In the genomic region with DNA sequence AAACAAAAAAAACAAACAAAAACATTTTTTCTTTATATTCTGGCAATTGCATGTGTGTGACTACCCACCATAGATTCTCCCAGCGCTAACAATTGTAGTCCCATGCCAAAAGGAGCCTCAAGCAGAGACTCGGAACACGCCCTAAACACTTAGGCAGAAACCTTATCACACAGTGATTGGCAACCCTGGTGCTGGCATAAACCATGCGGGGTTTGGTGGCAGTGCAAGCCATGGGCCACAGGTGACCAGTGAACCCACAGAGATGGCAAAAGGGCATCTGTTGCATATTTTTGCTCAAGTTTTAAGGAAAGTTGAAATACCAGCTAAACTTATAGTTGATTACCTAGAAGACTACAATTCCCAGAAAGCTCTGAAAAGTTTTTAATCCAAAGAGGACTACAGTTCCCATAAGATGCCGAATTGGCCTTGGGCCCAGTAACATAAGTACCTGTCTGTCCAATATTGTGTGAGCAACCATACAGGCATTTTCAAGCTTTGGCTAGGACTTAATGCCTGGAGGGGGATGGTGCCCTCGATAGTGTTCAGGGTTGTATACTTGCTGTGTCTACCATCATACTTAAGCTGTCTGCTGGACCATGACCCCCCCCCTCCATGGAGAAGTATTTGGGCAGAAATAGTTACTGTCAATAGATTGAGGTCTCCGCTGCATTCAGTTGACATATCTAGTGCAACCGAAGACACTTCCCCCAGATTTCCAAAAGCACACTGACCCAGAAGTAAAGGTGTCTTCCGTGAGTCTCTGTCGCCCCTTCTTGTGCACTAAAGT, we compare ENCODE assay signal across 8 mouse cellular contexts. TPM values are rescaled to one million over a fixed set of nuclear protein-coding genes. Genes with fewer than 3 reads are reported as not detected.
DNase-seq lines count a peak whose midpoint lies in the region; ATAC-seq and TF ChIP-seq lines count a peak whose summit lies in the region.

No protein-coding gene starts in this region.

- peaks cover 30% of the 10 kb centered on the region for H3K4me1 ChIP-seq in embryonic facial prominence, embryonic 15.5 days
- peaks cover 38% of the 10 kb centered on the region for H3K4me1 ChIP-seq in hindbrain, embryonic 14.5 days (replicated peaks; ENCODE audit: control insufficient read depth, insufficient read depth, low read length)
- peaks cover 30% of the 10 kb centered on the region for H3K4me1 ChIP-seq in limb, embryonic 14.5 days (ENCODE audit: control insufficient read depth, insufficient read depth, low read length)
- peaks cover 56% of the 10 kb centered on the region for H3K4me1 ChIP-seq in midbrain, embryonic 15.5 days

- peak overlapping the region; percentile 90 for H3K9ac ChIP-seq in embryonic facial prominence, embryonic 15.5 days
- H3K9ac ChIP-seq in hindbrain, embryonic 14.5 days: peak overlapping the region; percentile 98
- H3K9ac ChIP-seq in limb, embryonic 14.5 days (ENCODE audit: low read depth, low read length, severe bottlenecking): peak overlapping the region; percentile 91
- H3K9ac ChIP-seq in midbrain, embryonic 15.5 days: peak overlapping the region; percentile 97

- ATAC-seq in embryonic facial prominence, embryonic 15.5 days (ENCODE audit: insufficient number of reproducible peaks, low FRiP score, low TSS enrichment, low read depth): no peak
- no peak for ATAC-seq in hindbrain, embryonic 14.5 days (ENCODE audit: low FRiP score)
- no peak for ATAC-seq in limb, embryonic 14.5 days (ENCODE audit: low FRiP score, low read depth)
- no peak for ATAC-seq in midbrain, embryonic 15.5 days (replicated peaks)

- no peaks in the 10 kb centered on the region for H3K9me3 ChIP-seq in embryonic facial prominence, embryonic 15.5 days (replicated peaks)
- H3K9me3 ChIP-seq in hindbrain, embryonic 14.5 days (ENCODE audit: control insufficient read depth, low read length): no peaks in the 10 kb centered on the region
- H3K9me3 ChIP-seq in limb, embryonic 14.5 days (ENCODE audit: control insufficient read depth, low read length): no peaks in the 10 kb centered on the region
- H3K9me3 ChIP-seq in midbrain, embryonic 15.5 days: no peaks in the 10 kb centered on the region

- 13% methylated on average over 10 of the region's 10 CpGs for WGBS in embryonic facial prominence, embryonic 15.5 days
- 18% methylated on average over 10 of the region's 10 CpGs for WGBS in hindbrain, embryonic 14.5 days
- WGBS in limb, embryonic 14.5 days: 22% methylated on average over 10 of the region's 10 CpGs
- WGBS in midbrain, embryonic 15.5 days: 21% methylated on average over 10 of the region's 10 CpGs

- no peaks in the 10 kb centered on the region for H3K27me3 ChIP-seq in embryonic facial prominence, embryonic 15.5 days
- H3K27me3 ChIP-seq in hindbrain, embryonic 14.5 days (ENCODE audit: control insufficient read depth, insufficient read depth, low read length): no peaks in the 10 kb centered on the region
- no peaks in the 10 kb centered on the region for H3K27me3 ChIP-seq in limb, embryonic 14.5 days (ENCODE audit: control insufficient read depth, insufficient read depth, low read length)
- H3K27me3 ChIP-seq in midbrain, embryonic 15.5 days (replicated peaks): no peaks in the 10 kb centered on the region

- H3K4me2 ChIP-seq in embryonic facial prominence, embryonic 15.5 days (replicated peaks): peak overlapping the region; percentile 70
- H3K4me2 ChIP-seq in hindbrain, embryonic 14.5 days (replicated peaks): peak overlapping the region; percentile 93
- H3K4me2 ChIP-seq in limb, embryonic 14.5 days (replicated peaks; ENCODE audit: low read depth, low read length, severe bottlenecking): peak overlapping the region; percentile 84
- peak overlapping the region; percentile 91 for H3K4me2 ChIP-seq in midbrain, embryonic 15.5 days

- DNase-seq in 416B (ENCODE audit: low read depth) (peak; percentile 72), MN1 (ENCODE audit: low spot score) (peak; percentile 65)
- DNase-seq in hindbrain, embryonic 14.5 days (ENCODE audit: low spot score): peak; percentile 36
- DNase-seq in limb, embryonic 14.5 days (ENCODE audit: low spot score): peak; percentile 85
- DNase-seq in ovary, postnatal 36 days (ENCODE audit: low spot score): no peak
- no peak for DNase-seq in adrenal gland, adult 8-10 months

- peak overlapping the region; percentile 85 for H3K4me3 ChIP-seq in embryonic facial prominence, embryonic 15.5 days (replicated peaks)
- peak overlapping the region; percentile 93 for H3K4me3 ChIP-seq in hindbrain, embryonic 14.5 days (replicated peaks; ENCODE audit: low read length)
- H3K4me3 ChIP-seq in limb, embryonic 14.5 days (replicated peaks; ENCODE audit: low read length): peak overlapping the region; percentile 87
- H3K4me3 ChIP-seq in midbrain, embryonic 15.5 days: peak overlapping the region; percentile 93

- no peak for TF ChIP-seq POLR2A in limb, embryonic 14.5 days (IDR thresholded peaks at IDR 0.05; ENCODE audit: borderline replicate concordance, extremely low read depth, insufficient read depth, insufficient read length)

- H3K27ac ChIP-seq in embryonic facial prominence, embryonic 15.5 days (replicated peaks): peak overlapping the region; percentile 97
- H3K27ac ChIP-seq in hindbrain, embryonic 14.5 days: peak overlapping the region; percentile 97
- peak overlapping the region; percentile 94 for H3K27ac ChIP-seq in limb, embryonic 14.5 days (replicated peaks; ENCODE audit: low read depth, low read length)
- H3K27ac ChIP-seq in midbrain, embryonic 15.5 days: peak overlapping the region; percentile 97

- peaks cover 16% of the 10 kb centered on the region for H3K36me3 ChIP-seq in embryonic facial prominence, embryonic 15.5 days
- H3K36me3 ChIP-seq in hindbrain, embryonic 14.5 days (replicated peaks; ENCODE audit: control insufficient read depth, insufficient read depth): peaks cover 26% of the 10 kb centered on the region
- H3K36me3 ChIP-seq in limb, embryonic 14.5 days (ENCODE audit: control insufficient read depth, insufficient read depth, low read length): peaks cover 19% of the 10 kb centered on the region
- H3K36me3 ChIP-seq in midbrain, embryonic 15.5 days (replicated peaks): 0 out of 2 replicates have a peak, but pooled peaks cover 3% of the 10 kb centered on the region

RNA-seq across cellular contexts. Expression of a gene that starts 0.5 kb away (rescaled TPM):
- 6.7 and 7.3 TPM in 2 replicates for polyA plus RNA-seq in embryonic facial prominence, embryonic 15.5 days (2015; fragmentation: Nextera tagmentation; extraction: Ambion mirVana)
- 1.2 and 1.8 TPM in 2 replicates for polyA plus RNA-seq in hindbrain, embryonic 14.5 days (2014; fragmentation: Nextera tagmentation; extraction: Ambion mirVana)
- 4.7 and 5.1 TPM in 2 replicates for polyA plus RNA-seq in limb, embryonic 14.5 days (2012; rRNA removed)
- 3.9 and 4.9 TPM in 2 replicates for polyA plus RNA-seq in limb, embryonic 14.5 days (2014; fragmentation: Nextera tagmentation; extraction: Ambion mirVana)
- 2.1 and 3.1 TPM in 2 replicates for polyA plus RNA-seq in midbrain, embryonic 15.5 days (2015; fragmentation: Nextera tagmentation; extraction: Ambion mirVana)
- total RNA-seq in adrenal gland, adult 8-10 months (2022): 100 to 1,000 TPM in 3 of 4 experiments, 10 to 100 TPM in 1; 86.8 to 164 (median 129) TPM

RNA-seq across cellular contexts. Expression of a gene that starts 0.7 kb away (rescaled TPM):
- 86.8 and 92.7 TPM in 2 replicates for polyA plus RNA-seq in embryonic facial prominence, embryonic 15.5 days (2015; fragmentation: Nextera tagmentation; extraction: Ambion mirVana)
- polyA plus RNA-seq in hindbrain, embryonic 14.5 days (2014; fragmentation: Nextera tagmentation; extraction: Ambion mirVana): 72.6 and 82.1 TPM in 2 replicates
- polyA plus RNA-seq in limb, embryonic 14.5 days (2012; rRNA removed): 232 and 297 TPM in 2 replicates
- 72.8 and 80.6 TPM in 2 replicates for polyA plus RNA-seq in limb, embryonic 14.5 days (2014; fragmentation: Nextera tagmentation; extraction: Ambion mirVana)
- polyA plus RNA-seq in midbrain, embryonic 15.5 days (2015; fragmentation: Nextera tagmentation; extraction: Ambion mirVana): 113 and 119 TPM in 2 replicates
- 100 to 1,000 TPM; 148 to 179 (median 173) TPM for total RNA-seq in adrenal gland, adult 8-10 months (2022)

RNA-seq across cellular contexts. Expression of a gene that starts 15.7 kb away (rescaled TPM):
- polyA plus RNA-seq in embryonic facial prominence, embryonic 15.5 days (2015; fragmentation: Nextera tagmentation; extraction: Ambion mirVana): not detected in 2 replicates
- polyA plus RNA-seq in hindbrain, embryonic 14.5 days (2014; fragmentation: Nextera tagmentation; extraction: Ambion mirVana): not detected in 2 replicates
- polyA plus RNA-seq in limb, embryonic 14.5 days (2012; rRNA removed): not detected in 2 replicates
- not detected in 2 replicates for polyA plus RNA-seq in limb, embryonic 14.5 days (2014; fragmentation: Nextera tagmentation; extraction: Ambion mirVana)
- polyA plus RNA-seq in midbrain, embryonic 15.5 days (2015; fragmentation: Nextera tagmentation; extraction: Ambion mirVana): 0.18 TPM in 1 of 2 replicates, not detected in the other
- under 1 TPM in 1 of 4 experiments, not detected in 3; 0.89 TPM for total RNA-seq in adrenal gland, adult 8-10 months (2022)

RNA-seq across cellular contexts. Expression of a gene that starts 16.7 kb away (rescaled TPM):
- polyA plus RNA-seq in embryonic facial prominence, embryonic 15.5 days (2015; fragmentation: Nextera tagmentation; extraction: Ambion mirVana): 0.49 and 0.69 TPM in 2 replicates
- polyA plus RNA-seq in hindbrain, embryonic 14.5 days (2014; fragmentation: Nextera tagmentation; extraction: Ambion mirVana): 0.11 and 0.12 TPM in 2 replicates
- polyA plus RNA-seq in limb, embryonic 14.5 days (2012; rRNA removed): 0.09 and 0.10 TPM in 2 replicates
- not detected in 2 replicates for polyA plus RNA-seq in limb, embryonic 14.5 days (2014; fragmentation: Nextera tagmentation; extraction: Ambion mirVana)
- polyA plus RNA-seq in midbrain, embryonic 15.5 days (2015; fragmentation: Nextera tagmentation; extraction: Ambion mirVana): not detected in 2 replicates
- 1 to 10 TPM in 2 of 4 experiments, under 1 TPM in 2; 0.73 to 1.8 (median 1.1) TPM for total RNA-seq in adrenal gland, adult 8-10 months (2022)

RNA-seq across cellular contexts. Expression of a gene that starts 18.3 kb away (rescaled TPM):
- polyA plus RNA-seq in embryonic facial prominence, embryonic 15.5 days (2015; fragmentation: Nextera tagmentation; extraction: Ambion mirVana): 3.2 and 4.2 TPM in 2 replicates
- 3.0 and 3.3 TPM in 2 replicates for polyA plus RNA-seq in hindbrain, embryonic 14.5 days (2014; fragmentation: Nextera tagmentation; extraction: Ambion mirVana)
- 44.3 and 52.0 TPM in 2 replicates for polyA plus RNA-seq in limb, embryonic 14.5 days (2012; rRNA removed)
- 1.4 and 1.5 TPM in 2 replicates for polyA plus RNA-seq in limb, embryonic 14.5 days (2014; fragmentation: Nextera tagmentation; extraction: Ambion mirVana)
- polyA plus RNA-seq in midbrain, embryonic 15.5 days (2015; fragmentation: Nextera tagmentation; extraction: Ambion mirVana): 17.4 and 17.5 TPM in 2 replicates
- total RNA-seq in adrenal gland, adult 8-10 months (2022): 10 to 100 TPM; 15.0 to 21.0 (median 18.0) TPM

Comparison
In these comparisons a context has a peak if more than half of its experiments do, and no peak if none do; other contexts are left out.
1. DNase-seq: peak in 416B (single experiment), MN1 (single experiment), hindbrain, embryonic 14.5 days (single experiment) and limb, embryonic 14.5 days (single experiment); none in ovary, postnatal 36 days (single experiment) and adrenal gland, adult 8-10 months (single experiment).
2. Peak in every context shown above with its lines, with median percentiles within 50 percentile points of each other: H3K27ac ChIP-seq, H3K4me2 ChIP-seq, H3K4me3 ChIP-seq and H3K9ac ChIP-seq.